Mouse (Mus musculus) ES-E14 (cell line): Measurements from ENCODE around the gene Slc35f1.

Source experiments
- CHD2 ChIP-seq: IDR thresholded peaks from 2 replicates; pipeline ENCODE4 v1.6.1; 2014; ENCODE audit warnings: mild to moderate bottlenecking, low read depth, low read length, inconsistent platforms
- HCFC1 ChIP-seq: IDR thresholded peaks from 2 replicates; pipeline ENCODE4 v1.6.1; 2012; ENCODE audit warnings: low read length, inconsistent platforms, borderline replicate concordance; ENCODE audit not compliant: insufficient read depth
- MAFK ChIP-seq: IDR thresholded peaks from 2 replicates; pipeline ENCODE4 v1.6.1; 2014; ENCODE audit warnings: mild to moderate bottlenecking, low read depth, low read length, inconsistent platforms; ENCODE audit not compliant: insufficient read depth
- ZC3H11A ChIP-seq: IDR thresholded peaks from 2 replicates; pipeline ENCODE4 v1.6.1; 2012; ENCODE audit warnings: low read depth, mild to moderate bottlenecking, inconsistent platforms, low read length, borderline replicate concordance

GRCm38 (mm10) chr10:52923143-52923542 lies 232.8 kb downstream of the Slc35f1 start:
- TF ChIP-seq CHD2 (no peak), MAFK (no peak), HCFC1 (no peak), ZC3H11A (no peak)
